Mouse (Mus musculus): Measurements from ENCODE around the gene Cdh26.

Gene Cdh26

GRCm38 (mm10) chr2:178508279-178508678, 77.9 kb downstream of the Cdh26 start:
- no peak for DNase-seq (ENCODE audit: low spot score in 2 of 2)

DNA sequence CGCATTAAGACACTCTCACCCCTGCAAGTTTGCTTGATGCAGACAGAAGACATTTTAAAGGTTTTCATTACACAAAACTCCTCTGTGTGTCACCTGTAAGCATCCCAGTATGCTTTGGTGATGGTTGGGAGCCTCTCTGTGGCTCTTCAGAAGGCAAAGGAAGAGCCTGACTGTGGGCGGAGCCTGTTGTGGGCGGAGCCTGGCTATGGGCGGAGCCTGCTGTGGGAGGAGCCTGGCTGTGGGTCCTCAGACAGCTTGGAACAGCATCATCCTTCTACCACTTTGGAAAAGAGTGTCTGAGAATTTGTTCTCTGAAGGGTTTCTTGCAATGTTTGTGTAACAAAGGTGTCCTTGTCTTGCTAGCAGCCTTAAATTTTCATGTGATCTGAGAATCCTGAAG, 82.7 kb downstream of the Cdh26 start:
- DNase-seq (ENCODE audit: low spot score in 2 of 2) = no peak

DNA sequence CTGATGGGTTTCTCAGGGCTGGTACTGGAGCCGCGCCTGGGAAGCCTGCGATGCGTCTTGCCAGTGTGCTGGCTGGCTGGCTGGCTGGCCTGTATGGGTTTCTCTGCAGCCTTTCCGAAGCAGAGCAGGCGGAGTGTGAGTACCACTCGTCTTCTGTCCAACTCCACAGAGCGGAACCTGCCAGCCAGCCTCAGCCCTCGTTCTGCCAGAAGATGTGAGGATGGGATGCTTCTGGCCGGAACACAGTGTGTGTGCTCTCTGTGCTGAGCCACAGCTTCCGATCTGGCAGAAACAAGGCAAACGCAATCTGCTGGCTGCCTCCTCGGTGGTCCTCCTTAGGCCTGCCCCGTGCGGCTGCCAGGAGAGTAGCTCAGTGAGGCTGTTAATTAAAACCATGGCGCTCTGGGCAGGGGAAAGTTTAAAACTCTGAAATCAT, 83.3 kb downstream of the Cdh26 start:
- DNase-seq (ENCODE audit: low spot score in 2 of 2) = no peak

DNA sequence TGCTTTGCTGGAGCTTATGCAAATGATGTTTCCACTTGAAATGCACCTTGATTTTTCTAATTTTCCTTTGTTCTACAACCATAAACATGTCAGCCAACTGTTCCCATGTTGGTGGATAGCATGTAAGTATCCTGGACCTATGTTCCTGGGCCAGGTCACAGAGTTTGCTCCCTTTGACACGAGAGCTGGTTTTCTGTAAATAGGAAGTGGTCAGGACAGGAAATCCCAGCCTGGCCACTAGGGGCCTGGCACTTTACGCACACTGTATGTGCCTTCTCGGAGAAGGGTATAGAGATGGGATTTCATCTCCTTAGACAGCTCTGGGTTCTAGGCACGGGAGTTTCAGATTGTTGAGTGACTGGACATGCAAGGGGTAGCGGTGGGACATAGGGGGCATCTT, 86.1 kb downstream of the Cdh26 start:
- DNase-seq (ENCODE audit: low spot score in 2 of 2) = no peak

GRCm38 (mm10) chr2:178516941-178517340, 86.6 kb downstream of the Cdh26 start:
- no peak for DNase-seq (ENCODE audit: low spot score in 2 of 2)

DNA sequence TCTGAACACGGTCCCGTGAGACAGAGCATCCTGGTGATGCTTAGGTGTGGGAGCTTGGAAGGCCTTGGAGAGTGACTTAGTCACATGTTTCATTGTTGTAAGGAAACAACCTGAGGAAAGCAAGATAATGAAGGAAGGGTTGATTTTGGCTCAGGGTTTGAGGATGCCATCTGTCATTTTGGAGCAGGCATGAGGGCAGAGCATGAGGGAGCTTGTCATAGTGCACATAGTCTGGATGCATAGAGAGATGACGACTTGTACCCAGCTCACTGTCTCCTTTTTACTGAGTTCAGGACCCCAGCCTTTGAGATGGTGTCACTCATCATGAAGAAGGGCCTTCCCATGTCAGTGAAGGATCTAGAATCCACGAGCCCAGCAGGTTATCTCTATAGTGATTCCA, 89.0 kb downstream of the Cdh26 start:
- no peak for DNase-seq (ENCODE audit: low spot score in 2 of 2)

GRCm38 (mm10) chr2:178520216-178520615, 89.9 kb downstream of the Cdh26 start:
- no peak for DNase-seq (ENCODE audit: low spot score in 2 of 2)

DNA sequence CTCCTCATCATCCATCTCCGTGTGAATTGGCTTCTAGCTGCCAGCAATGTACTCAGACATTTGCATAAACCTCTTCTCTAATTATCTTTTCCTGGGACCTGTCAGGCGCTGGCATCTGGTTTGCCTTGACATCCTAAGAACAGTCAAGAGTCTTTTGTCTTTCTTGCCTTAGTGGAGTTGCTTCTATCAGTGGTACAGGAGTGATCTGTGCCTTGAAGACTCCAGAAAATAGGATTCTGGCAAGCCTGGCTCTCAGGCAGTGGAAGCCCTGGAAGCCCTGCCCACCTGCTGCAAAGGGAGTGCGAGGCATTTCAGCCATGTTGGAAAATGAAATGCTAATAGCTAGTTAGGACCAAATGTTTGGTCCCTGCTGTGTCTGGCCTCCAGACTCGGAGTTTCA, 92.0 kb downstream of the Cdh26 start:
- DNase-seq (ENCODE audit: low spot score in 2 of 2) = no peak

DNA sequence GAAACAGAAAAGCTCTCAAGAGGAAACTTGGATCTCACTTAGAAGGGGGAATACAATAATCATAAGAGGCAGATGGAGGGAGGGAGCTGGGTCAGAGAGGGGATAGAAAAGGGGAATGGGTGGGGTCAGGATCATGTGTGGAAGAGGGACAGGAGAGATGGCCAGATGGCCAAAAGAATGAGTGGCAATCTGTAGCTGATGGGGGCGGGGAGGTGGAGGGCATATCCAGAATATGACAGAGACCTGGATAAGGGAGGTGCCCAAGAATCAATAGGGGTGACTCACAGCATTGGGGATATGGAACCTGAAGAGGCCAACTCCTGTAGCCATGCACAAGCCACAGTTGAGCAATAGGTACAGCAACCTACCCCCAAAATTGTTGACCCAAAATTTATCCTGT, 92.5 kb downstream of the Cdh26 start:
- DNase-seq (ENCODE audit: low spot score in 2 of 2) = no peak

DNA sequence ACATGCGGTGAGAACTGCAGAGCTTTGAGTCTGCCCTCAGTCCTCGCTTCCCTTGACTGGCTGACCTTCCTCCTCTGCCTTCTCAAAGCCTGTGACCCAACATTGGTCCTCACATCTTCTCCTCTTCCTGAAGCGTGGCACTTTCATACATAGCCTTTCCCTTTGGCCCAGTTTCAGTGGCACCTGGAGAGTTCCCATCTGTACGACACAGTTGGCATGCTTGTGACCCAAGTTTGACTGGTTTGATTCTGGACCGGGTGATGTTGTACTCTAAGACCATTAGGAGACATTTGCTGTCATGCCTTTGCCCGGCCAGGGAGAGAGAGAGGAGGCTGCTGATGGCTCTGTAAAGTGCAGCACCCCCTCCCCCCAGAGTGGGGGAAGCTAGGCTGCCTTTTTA, 96.4 kb downstream of the Cdh26 start:
- no peak for DNase-seq (ENCODE audit: low spot score in 2 of 2)

DNA sequence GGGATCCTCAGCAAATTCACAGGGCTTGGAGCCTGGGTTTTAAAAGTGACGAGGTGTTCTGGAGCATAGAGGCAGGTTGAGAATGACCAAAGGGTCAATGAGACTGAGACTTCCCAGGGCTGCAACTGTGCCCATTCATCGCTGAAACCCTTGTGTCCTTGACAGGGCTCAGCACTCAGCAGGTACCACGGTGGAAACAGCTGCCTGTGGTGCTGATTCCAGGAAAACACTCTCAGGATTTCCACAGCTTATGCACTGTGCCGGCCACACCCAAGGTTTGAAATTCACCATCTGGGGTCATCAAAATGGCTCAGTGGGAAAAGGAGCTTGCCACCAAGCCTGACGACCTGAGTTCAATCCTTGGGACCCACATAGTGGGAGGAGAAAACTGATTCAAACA, 100.9 kb downstream of the Cdh26 start:
- DNase-seq (ENCODE audit: low spot score in 2 of 2) = no peak

DNA sequence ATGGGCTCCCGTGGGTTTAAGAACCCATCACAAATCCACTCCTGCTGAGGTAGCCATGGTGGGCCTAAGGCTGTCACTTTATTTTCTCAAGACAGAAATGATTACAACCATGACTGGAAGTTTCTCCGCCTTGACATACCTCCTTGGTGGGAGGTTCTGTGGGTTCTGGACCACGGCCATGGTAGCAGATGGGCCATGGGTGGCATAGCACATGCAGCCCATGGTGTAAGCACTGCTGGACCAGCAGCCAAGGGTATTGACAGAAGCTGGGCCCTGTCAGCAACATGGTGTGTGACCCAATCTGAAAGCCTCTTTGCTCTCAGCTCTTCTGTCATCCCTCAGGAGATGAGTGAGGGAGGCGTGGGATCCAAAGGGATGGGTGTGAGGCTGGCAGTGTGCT, 106.2 kb downstream of the Cdh26 start:
- DNase-seq (ENCODE audit: low spot score in 2 of 2) = no peak

All from spleen, postnatal 14 days (tissue).